Mouse (Mus musculus): ENCODE data around the gene Mex3a.
A peak's percentile ranks its signal among the peaks of the same experiment; 100 is the strongest.

Mex3a gene

DNA sequence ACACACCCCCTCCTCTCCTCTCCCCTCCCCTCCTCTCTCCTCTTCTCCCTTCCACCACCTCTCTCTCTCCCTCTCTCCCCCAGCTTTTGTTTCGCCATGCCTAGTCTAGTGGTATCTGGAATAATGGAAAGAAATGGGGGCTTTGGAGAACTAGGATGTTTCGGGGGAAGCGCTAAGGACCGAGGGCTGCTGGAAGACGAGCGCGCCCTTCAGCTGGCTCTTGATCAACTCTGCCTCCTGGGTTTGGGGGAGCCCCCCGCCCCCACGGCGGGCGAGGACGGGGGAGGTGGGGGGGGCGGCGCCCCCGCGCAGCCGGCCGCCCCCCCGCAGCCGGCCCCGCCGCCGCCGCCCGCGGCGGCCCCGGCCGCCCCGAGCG is at the start of gene Mex3a:
Mex3a (plus strand) TSS at position 97 of the 376 bp plus-strand sequence.
- DNase-seq (ENCODE audit: low read depth) = no peak

- no peak for DNase-seq (ENCODE audit: low read depth)
Measured at GRCm38 (mm10) chr3:88483141-88483540, 49.1 kb upstream of the Mex3a start.

DNA sequence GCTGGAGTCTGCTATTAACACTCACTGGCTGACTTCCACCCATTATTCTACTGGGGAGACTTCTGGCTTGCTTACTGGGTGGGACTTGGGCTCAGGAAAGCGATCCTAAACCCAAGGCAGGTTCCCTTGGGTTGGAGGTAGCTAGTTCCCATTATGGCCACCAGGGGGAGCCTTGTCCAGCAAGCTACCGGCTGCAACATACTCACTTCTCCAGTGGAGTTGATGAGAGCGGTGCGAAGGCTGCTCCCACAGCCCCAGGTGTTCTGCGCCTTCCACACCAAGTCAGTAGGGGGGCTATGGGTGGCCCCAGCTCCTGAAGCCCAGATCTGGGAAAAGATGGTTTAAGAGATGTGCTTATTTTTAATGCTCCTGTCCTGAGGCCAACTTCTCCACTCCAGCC is 48.6 kb upstream of the Mex3a start:
- DNase-seq (ENCODE audit: low read depth) = peak; percentile 73

DNA sequence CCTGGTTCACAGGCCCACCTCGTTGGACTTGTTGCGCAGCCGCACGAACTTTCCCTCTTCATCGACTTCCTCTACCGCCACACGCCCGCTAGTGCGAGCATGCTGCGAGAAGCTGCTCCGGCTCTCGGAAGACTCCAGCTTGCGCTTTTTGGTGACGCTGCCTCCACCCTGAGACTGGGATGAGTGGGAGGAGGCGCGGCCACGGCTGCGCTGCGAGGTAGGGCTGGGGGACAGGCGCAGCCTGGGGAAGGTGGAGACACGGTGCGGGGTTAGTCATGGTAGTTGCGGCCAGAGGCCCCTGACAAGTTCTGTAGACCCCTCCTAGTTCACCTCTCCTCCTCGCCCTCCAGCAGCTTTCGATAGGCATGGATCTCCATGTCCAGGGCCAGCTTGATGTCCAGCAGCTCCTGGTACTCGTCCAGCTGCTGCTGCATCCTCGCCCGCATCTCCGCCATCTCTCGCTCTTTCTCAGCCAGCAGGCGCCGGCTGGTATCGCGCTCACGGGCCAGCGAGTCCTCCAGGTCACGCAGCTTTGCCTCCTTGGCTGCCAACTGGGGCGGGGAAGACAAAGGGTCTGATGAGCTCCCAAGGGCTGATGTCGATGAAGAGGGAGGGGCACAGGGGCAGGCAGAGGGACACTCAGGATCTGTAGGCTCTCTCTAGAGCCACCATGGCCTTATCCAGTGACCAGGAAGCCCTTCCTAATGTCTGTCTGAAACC is 47.4 kb upstream of the Mex3a start:
- no peak for DNase-seq (ENCODE audit: low read depth)

- no peak for DNase-seq (ENCODE audit: low read depth)
Measured at GRCm38 (mm10) chr3:88486043-88486442, 46.2 kb upstream of the Mex3a start.

DNA sequence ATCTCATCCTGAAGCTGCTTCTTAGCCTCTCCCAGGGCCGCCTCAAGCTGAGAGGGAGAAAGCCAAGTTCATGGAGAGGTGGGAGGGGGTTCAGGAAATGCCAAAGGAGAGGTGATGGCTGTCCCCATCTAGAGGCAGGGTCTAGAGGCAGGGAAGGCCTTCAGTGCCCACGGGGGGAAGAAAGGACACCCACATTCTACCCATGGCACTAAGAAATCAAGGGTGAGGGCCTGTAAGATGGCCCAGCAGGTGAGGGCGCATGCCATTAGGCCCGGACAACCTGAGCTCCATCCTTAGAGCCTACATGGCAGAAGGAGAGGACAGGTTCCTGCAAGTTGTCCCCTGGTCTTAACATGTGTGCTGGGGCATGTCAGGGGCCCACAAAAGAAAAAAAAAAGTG is 45.3 kb upstream of the Mex3a start:
- DNase-seq (ENCODE audit: low read depth) = no peak

DNA sequence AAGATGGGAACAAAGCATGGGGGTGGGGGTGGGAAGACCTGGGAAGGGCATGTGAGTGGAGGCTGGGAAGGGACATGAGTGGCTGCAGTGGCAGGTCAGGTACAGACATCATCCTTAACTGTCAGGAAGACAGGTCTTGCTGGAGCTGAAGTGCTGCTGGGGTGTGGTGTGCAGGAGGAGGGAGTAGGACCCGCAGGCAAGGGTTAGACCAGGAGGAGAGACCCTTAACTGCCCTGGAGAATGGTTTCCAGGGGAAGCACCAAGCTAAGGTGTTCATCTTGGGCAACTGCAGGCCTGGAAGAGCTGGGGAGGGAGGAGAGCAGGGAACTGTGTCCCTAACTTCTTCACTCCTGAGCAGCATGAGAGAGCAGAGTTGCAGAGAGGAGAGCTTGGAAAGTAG is 44.8 kb upstream of the Mex3a start:
- DNase-seq (ENCODE audit: low read depth) = no peak

DNA sequence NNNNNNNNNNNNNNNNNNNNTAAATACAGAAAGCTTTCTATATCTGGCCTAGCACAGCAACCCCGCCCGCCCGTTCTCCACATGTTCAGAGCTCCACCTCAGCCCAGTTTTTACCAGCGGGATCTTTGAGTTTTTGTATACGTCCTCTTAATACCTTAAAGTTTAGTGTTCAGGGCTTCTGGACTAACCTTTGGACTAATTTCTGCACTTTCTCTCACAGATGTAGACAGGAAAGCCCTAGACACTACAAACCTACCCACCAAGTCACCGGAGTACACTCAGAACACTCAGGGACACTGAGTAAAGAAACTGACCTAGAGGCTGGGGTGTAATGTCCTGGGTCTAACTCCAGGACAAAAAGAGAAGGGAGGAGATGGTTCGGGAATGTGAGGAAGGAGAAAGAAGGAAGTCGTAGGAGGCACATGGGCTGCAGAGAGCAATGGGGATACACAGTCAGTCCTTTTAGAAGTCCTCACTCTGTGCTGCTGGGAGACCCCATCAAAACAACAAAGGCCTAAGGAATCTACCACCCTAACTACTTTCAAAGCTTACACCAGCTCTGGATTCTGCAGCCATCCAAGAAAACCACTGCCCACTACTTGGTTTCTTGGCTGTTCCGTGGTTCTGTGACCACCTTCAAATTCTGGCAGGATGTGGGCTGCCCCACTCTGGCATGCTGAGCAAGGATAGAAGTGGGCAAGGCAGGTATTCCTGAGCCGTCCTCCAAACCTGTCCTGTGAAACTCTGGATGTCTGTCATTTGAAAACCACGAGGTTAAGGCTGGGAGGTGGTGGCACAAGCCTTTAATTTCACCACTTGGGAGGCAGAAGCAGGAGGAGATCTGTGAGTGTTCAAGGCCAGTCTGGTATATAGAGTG is 38.3 kb upstream of the Mex3a start:
- no peak for DNase-seq (ENCODE audit: low read depth)

- DNase-seq (ENCODE audit: low read depth) = peak; percentile 86
Measured at GRCm38 (mm10) chr3:88494836-88495628, 37.2 kb upstream of the Mex3a start.

DNA sequence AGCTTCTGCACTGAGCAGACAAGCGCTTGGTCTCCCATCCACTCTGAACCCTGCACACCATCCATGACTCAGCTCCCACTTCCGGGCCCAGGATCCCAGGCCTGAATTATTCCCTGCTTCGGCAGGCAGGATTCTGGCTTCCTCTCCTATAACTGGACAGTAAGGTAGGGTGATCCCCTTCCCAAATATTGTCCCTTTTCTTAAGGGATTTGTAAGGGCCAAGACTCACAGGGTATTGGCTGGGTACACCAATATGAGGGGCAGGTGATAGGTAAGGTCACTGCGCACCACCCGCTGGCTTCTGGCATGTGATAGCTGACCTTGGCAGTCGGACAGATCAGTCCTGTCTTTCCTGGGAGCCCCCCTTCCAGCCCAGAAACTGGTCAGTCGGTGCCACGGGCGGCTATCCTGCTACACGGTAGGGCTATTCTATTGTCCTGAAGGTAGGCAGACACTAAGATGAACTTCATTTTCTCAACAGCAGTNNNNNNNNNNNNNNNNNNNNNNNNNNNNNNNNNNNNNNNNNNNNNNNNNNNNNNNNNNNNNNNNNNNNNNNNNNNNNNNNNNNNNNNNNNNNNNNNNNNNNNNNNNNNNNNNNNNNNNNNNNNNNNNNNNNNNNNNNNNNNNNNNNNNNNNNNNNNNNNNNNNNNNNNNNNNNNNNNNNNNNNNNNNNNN is 36.3 kb upstream of the Mex3a start:
- no peak for DNase-seq (ENCODE audit: low read depth)

DNA sequence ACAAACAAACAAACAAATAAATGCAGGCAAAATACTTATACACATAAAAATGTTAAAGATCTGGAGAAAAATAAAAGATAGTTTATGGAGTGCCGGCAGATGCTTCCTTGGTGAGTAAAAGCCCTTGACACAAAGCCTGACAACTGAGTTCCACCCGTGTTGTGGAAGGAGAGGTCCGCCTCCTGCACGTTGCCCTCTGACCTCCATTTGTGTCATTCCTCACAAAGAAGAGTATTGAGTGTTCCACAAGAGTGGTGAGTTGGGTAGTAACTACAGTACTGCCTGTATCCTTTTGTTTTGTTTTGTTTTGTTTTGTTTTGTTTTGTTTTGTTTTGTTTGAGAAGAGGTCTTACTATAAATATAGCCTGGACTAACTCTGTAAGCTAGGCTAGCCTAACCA is 32.6 kb upstream of the Mex3a start:
- no peak for DNase-seq (ENCODE audit: low read depth)

DNA sequence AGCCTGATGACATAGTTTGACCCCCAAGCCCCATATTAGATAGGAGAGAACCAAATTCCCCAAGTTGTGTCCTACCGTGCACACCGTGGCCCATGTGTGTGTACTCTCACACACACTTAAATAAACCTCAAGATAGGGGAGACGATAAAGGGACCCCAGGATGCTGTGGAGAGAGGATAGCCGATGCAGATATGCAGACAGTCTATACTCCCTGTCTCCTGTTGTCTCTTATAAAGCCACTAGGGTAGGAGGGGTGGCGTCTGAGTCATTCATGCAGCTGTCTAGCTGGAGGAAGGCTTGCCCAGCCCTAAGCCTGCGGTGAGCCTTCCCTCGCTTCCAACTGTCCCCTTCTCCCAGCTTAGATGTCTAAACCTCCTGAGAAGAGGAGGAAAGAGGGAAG is 32.1 kb upstream of the Mex3a start:
- DNase-seq (ENCODE audit: low read depth) = peak; percentile 71

- DNase-seq (ENCODE audit: low read depth) = no peak
Measured at GRCm38 (mm10) chr3:88500655-88501365, 31.4 kb upstream of the Mex3a start.

GRCm38 (mm10) chr3:88501366-88502030 is 30.7 kb upstream of the Mex3a start:
- no peak for DNase-seq (ENCODE audit: low read depth)

GRCm38 (mm10) chr3:88502031-88502571 is 30.1 kb upstream of the Mex3a start:
- no peak for DNase-seq (ENCODE audit: low read depth)

- DNase-seq (ENCODE audit: low read depth) = peak; percentile 89
Measured at GRCm38 (mm10) chr3:88502641-88503504, 29.3 kb upstream of the Mex3a start.

DNA sequence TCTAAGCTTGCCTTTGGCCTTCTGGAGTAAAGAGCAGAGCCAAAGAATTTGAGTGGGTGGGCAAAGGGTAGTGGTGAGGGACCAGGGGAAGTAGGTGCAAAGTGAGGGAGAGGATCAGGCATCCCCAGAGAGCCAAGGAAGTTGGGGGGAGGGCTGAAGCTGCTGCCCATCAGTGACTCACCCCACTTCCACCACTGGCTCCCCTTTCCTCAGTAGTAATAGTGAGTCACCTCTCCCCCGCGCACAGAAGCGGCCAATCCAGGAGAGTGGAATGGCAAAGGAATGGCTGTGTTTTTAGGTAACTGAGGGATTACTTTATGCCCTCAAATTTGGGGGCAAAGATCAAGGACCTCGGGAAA is 28.7 kb upstream of the Mex3a start:
- peak; percentile 87 for DNase-seq (ENCODE audit: low read depth)

- peak; percentile 45 for DNase-seq (ENCODE audit: low read depth)
Measured at GRCm38 (mm10) chr3:88503881-88504746, 28.1 kb upstream of the Mex3a start.

DNA sequence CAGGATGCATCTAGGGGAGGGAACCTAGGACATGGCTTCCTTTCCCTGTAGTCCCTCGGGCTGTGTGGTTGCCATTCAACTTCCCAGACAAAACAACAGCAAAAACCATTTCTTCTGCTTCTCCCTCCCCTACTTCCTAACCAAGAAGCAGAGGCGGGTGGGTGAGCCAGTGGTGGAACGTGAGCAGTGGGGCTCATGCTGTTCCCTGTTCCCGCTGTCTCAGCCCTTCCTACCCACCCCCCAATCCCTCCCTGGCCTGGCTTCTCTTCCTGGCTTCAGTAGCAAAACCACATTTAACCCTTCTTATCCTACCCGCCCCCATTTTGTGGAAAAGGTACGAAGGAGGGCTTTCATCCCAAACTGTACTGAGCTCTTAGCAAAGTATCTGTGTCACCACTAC is 27.1 kb upstream of the Mex3a start:
- DNase-seq (ENCODE audit: low read depth) = no peak

Measured in 416B (cell line).